Mouse (Mus musculus) intestine, embryonic 14.5 days (tissue): Measurements from ENCODE around the gene Pde11a. TPM values are rescaled to one million over a fixed set of nuclear protein-coding genes. Genes with fewer than 3 reads are reported as not detected.
A peak's percentile ranks its signal among the peaks of the same experiment; 100 is the strongest.

ENCODE experiments used
- ATAC-seq: fragments of 200-750 bp; cut with Nextera tagmentation; replicated peaks from 2 replicates; pipeline ENCODE4 v1.8.0; 2017; ENCODE audit warnings: low read depth, moderate number of reproducible peaks, moderate TSS enrichment, moderate library complexity; ENCODE audit not compliant: low FRiP score, low TSS enrichment
- DNase-seq: peaks from one replicate; pipeline ENCODE4 v3.0.0-alpha.2; 2018; ENCODE audit warnings: low spot score
- H3K27ac ChIP-seq: fragments of 300-500 bp; sonication (generic); 2 replicates; pipeline ENCODE4 v1.5.1; 2014; ENCODE audit warnings: low read depth, mild to moderate bottlenecking, control low read depth
- H3K27me3 ChIP-seq: fragments of 300-500 bp; sonication (generic); replicated peaks from 2 replicates; pipeline ENCODE4 v1.6.1; 2014; ENCODE audit warnings: low read length, control low read depth; ENCODE audit not compliant: control insufficient read depth, insufficient read depth
- H3K36me3 ChIP-seq: fragments of 300-500 bp; sonication (generic); 2 replicates; pipeline ENCODE4 v1.6.1; 2014; ENCODE audit warnings: low read length, control low read depth; ENCODE audit not compliant: control insufficient read depth, insufficient read depth
- H3K4me1 ChIP-seq: fragments of 300-500 bp; sonication (generic); replicated peaks from 2 replicates; pipeline ENCODE4 v1.6.1; 2014; ENCODE audit warnings: low read length, control low read depth, mixed read lengths; ENCODE audit not compliant: control insufficient read depth, insufficient read depth
- H3K4me2 ChIP-seq: fragments of 300-500 bp; sonication (generic); 2 replicates; pipeline ENCODE4 v1.6.1; 2014; ENCODE audit warnings: low read length
- H3K4me3 ChIP-seq: fragments of 300-500 bp; sonication (generic); 2 replicates; pipeline ENCODE4 v1.5.1; 2014; ENCODE audit warnings: low read depth, low read length, control low read depth, mixed read lengths
- H3K9ac ChIP-seq: fragments of 300-500 bp; sonication (generic); 2 replicates; pipeline ENCODE4 v1.6.1; 2014; ENCODE audit warnings: mild to moderate bottlenecking, low read length
- H3K9me3 ChIP-seq: fragments of 300-500 bp; sonication (generic); 2 replicates; pipeline ENCODE4 v1.6.1; 2016; ENCODE audit warnings: low read length, control low read depth; ENCODE audit not compliant: control insufficient read depth
- WGBS: fragments of 180-500 bp; shearing (Covaris S2); extraction: QIAGEN DNeasy Blood & Tissue Kit; methylation state at CpG from one replicate; pipeline ENCODE4 v1.1.7; 2014; 5-methylcytosine and 5-hydroxymethylcytosine counted together
- polyA plus RNA-seq: library from polyadenylated mRNA; unstranded; fragments of >200 nt; fragmentation: Nextera tagmentation; extraction: Ambion mirVana; gene quantifications from 2 replicates; pipeline ENCODE4 v1.2.1, GENCODE M21; 2014

Pde11a gene
- polyA plus RNA-seq, 1 experiment from 2014 or later = 0.42 TPM

GRCm38 (mm10) chr2:76087170-76087569 lies 251.4 kb downstream of the Pde11a start:
- Histone ChIP-seq H3K9ac (no peak overlapping the region), H3K36me3 (no peaks in the 10 kb centered on the region), H3K9me3 (no peaks in the 10 kb centered on the region), H3K27ac (no peak overlapping the region), H3K4me1 (peaks cover 24% of the 10 kb centered on the region; the same call in 1 of the 2 replicates), H3K27me3 (no peaks in the 10 kb centered on the region), H3K4me2 (no peak overlapping the region), H3K4me3 (no peak overlapping the region)
- ATAC-seq (no peak), DNase-seq (no peak)
- 49% methylated on average over 3 of the region's 3 CpGs for WGBS

- DNase-seq = no peak
These were observed 253.6 kb downstream of the Pde11a start for GRCm38 (mm10) chr2:76084982-76085381.

GRCm38 (mm10) chr2:76083901-76084300 lies 254.7 kb downstream of the Pde11a start:
- Histone ChIP-seq H3K27ac (no peak overlapping the region), H3K4me3 (no peak overlapping the region), H3K4me2 (no peak overlapping the region), H3K36me3 (no peaks in the 10 kb centered on the region), H3K9me3 (no peaks in the 10 kb centered on the region), H3K9ac (no peak overlapping the region), H3K4me1 (peaks cover 22% of the 10 kb centered on the region; the same call in 1 of the 2 replicates), H3K27me3 (no peaks in the 10 kb centered on the region)
- no peak for DNase-seq
- WGBS = 59% methylated on average over 3 of the region's 3 CpGs
- no peak for ATAC-seq

More at GRCm38 (mm10) chr2:76084982-76085381, 253.6 kb downstream of the Pde11a start:
- Histone ChIP-seq H3K27me3 (no peaks in the 10 kb centered on the region), H3K9ac (no peak overlapping the region), H3K4me1 (peaks cover 26% of the 10 kb centered on the region; the same call in 1 of the 2 replicates), H3K4me3 (no peak overlapping the region), H3K36me3 (no peaks in the 10 kb centered on the region), H3K4me2 (no peak overlapping the region), H3K27ac (no peak overlapping the region), H3K9me3 (no peaks in the 10 kb centered on the region)
- ATAC-seq = no peak
- WGBS = 92% methylated on average over 4 of the region's 4 CpGs

- ATAC-seq (no peak), DNase-seq (no peak)
- Histone ChIP-seq H3K36me3 (no peaks in the 10 kb centered on the region), H3K9me3 (no peaks in the 10 kb centered on the region), H3K9ac (no peak overlapping the region), H3K27me3 (no peaks in the 10 kb centered on the region), H3K27ac (no peak overlapping the region), H3K4me3 (no peak overlapping the region), H3K4me1 (peaks cover 21% of the 10 kb centered on the region; the same call in 1 of the 2 replicates), H3K4me2 (no peak overlapping the region)
- 90% methylated on average over 2 of the region's 2 CpGs for WGBS
These were observed 255.2 kb downstream of the Pde11a start for GRCm38 (mm10) chr2:76083396-76083795.

- Histone ChIP-seq H3K4me3 (no peak overlapping the region), H3K4me2 (no peak overlapping the region), H3K9ac (no peak overlapping the region), H3K27me3 (no peaks in the 10 kb centered on the region), H3K27ac (no peak overlapping the region), H3K4me1 (peaks cover 12% of the 10 kb centered on the region; the same call in 1 of the 2 replicates), H3K9me3 (no peaks in the 10 kb centered on the region), H3K36me3 (no peaks in the 10 kb centered on the region)
- no peak for DNase-seq
- ATAC-seq = 0 out of 2 replicates have a peak, but pooled peaks have one; percentile 48
- WGBS = 42% methylated on average over 5 of the region's 5 CpGs
These were observed 256.6 kb downstream of the Pde11a start for GRCm38 (mm10) chr2:76081991-76082390.

- H3K4me2 ChIP-seq = no peak overlapping the region
- no peak for ATAC-seq
These were observed 258.0 kb downstream of the Pde11a start for GRCm38 (mm10) chr2:76080549-76080948.

GRCm38 (mm10) chr2:76076838-76077237 lies 261.7 kb downstream of the Pde11a start:
- Histone ChIP-seq H3K36me3 (no peaks in the 10 kb centered on the region), H3K9ac (no peak overlapping the region), H3K9me3 (no peaks in the 10 kb centered on the region), H3K4me1 (0 out of 2 replicates have a peak, but pooled peaks cover 3% of the 10 kb centered on the region), H3K4me3 (no peak overlapping the region), H3K27me3 (no peaks in the 10 kb centered on the region), H3K27ac (no peak overlapping the region), H3K4me2 (no peak overlapping the region)
- DNase-seq = no peak
- no peak for ATAC-seq
- 29% methylated on average over 2 of the region's 2 CpGs for WGBS

More at GRCm38 (mm10) chr2:76080549-76080948, 258.0 kb downstream of the Pde11a start:
- Histone ChIP-seq H3K4me3 (no peak overlapping the region), H3K36me3 (no peaks in the 10 kb centered on the region), H3K9ac (no peak overlapping the region), H3K27ac (no peak overlapping the region), H3K27me3 (no peaks in the 10 kb centered on the region), H3K4me1 (0 out of 2 replicates have a peak, but pooled peaks cover 6% of the 10 kb centered on the region), H3K9me3 (no peaks in the 10 kb centered on the region)
- DNase-seq = no peak
- WGBS = 28% methylated on average over 3 of the region's 3 CpGs

- H3K4me2 ChIP-seq = no peak overlapping the region
- DNase-seq (no peak), ATAC-seq (no peak)
- 75% methylated on average over 4 of the region's 4 CpGs for WGBS
- no peak overlapping the region for H3K27ac ChIP-seq
- H3K9ac ChIP-seq = no peak overlapping the region
- no peak overlapping the region for H3K4me3 ChIP-seq
- H3K9me3 ChIP-seq = no peaks in the 10 kb centered on the region
- H3K36me3 ChIP-seq = no peaks in the 10 kb centered on the region
- 0 out of 2 replicates have a peak, but pooled peaks cover under 1% of the 10 kb centered on the region for H3K4me1 ChIP-seq
- H3K27me3 ChIP-seq = no peaks in the 10 kb centered on the region
These were observed 262.5 kb downstream of the Pde11a start for GRCm38 (mm10) chr2:76076047-76076446.

- Histone ChIP-seq H3K4me2 (no peak overlapping the region), H3K9ac (no peak overlapping the region), H3K4me3 (no peak overlapping the region), H3K4me1 (peaks cover 22% of the 10 kb centered on the region), H3K27ac (no peak overlapping the region), H3K27me3 (no peaks in the 10 kb centered on the region), H3K36me3 (no peaks in the 10 kb centered on the region), H3K9me3 (no peaks in the 10 kb centered on the region)
- ATAC-seq (no peak), DNase-seq (no peak)
- WGBS = 56% methylated on average over 6 of the region's 6 CpGs
These were observed 265.5 kb downstream of the Pde11a start for GRCm38 (mm10) chr2:76073079-76073478.
